Mouse (Mus musculus): ENCODE measurements at regions not wholly inside any gene's neighbourhood (a gene's known extent, or its start where the extent isn't known, plus 50 kb on each side); places are given as distances from the start of the nearest gene placed in this dataset.

DNA sequence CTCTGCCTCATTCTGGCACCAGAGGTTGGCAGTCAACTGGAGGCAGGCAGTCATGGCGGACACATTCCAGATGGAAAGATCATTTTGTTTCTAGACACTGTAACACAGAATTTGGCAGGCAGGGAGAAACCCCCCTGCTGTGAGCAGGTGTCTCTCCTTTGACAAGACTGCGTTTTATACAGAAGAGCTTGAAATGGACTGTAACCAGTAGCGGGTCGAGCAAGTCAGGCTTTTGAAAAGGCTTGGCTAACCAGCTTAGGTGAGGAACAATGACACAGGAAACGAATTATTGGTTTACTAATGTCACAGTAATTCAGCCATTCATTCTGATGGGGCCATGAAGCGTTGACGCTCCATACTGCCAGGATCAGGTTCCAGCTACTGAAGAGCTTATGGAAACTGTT, 275.3 kb upstream of the Slc24a5 start:
- peak; percentile 79 for DNase-seq

DNA sequence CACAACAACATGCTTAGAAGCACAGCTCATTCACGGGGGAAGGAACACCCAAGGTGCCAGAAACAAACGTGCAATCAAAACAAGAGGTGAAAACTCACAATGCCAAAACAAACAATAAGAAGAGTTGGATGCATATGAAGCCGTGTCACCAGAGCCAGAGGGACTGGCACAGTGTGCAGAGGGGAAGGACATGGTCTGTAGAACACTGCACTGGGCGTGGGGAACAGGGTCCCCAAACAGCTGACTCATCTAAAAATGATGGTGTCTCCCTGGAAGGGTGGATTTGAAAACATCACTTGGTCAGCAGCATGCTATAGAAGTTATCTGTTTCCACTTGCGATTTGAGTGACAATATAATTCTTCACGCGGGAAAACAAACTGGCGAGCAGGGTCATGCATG, 256.2 kb upstream of the Slc24a5 start:
- DNase-seq: no peak

DNA sequence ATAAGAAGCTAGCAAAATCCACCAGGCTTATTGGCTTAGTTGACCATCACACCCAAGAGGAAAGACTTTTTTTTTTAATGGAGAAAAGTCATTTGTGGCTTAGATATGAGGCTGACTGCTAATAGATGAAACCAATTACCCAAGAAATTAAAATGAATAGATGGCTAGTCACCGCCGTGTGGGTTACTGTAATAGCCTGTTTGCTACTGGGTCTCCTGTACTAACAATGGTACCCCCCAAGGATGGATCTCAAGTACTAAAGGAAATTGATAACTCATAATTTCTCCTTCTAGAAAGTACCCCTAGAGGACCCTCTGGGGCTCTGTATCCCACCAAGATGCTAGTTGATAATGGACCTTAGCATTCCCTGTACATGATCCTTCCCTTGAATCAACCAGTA, 251.1 kb upstream of the Slc24a5 start:
- no peak for DNase-seq

DNA sequence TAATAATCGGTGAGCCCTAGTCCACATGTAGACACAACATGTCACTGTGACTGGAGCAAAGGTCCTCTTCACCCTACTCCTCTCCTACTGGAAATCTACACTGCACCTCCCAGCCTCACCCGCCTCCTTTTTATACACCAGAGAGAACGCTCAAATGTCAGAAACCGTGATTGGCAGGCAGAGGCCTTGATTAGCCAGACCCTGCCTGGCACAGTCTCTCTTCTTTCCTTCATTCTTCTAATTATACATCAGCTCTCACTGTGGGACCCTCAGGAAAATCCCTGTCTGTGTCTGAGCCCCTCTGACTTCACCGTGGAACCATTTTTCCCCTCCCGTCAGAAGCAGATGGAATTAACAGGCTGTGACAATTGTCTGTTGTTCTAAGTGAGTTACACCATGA, 248.1 kb upstream of the Slc24a5 start:
- no peak for DNase-seq

DNA sequence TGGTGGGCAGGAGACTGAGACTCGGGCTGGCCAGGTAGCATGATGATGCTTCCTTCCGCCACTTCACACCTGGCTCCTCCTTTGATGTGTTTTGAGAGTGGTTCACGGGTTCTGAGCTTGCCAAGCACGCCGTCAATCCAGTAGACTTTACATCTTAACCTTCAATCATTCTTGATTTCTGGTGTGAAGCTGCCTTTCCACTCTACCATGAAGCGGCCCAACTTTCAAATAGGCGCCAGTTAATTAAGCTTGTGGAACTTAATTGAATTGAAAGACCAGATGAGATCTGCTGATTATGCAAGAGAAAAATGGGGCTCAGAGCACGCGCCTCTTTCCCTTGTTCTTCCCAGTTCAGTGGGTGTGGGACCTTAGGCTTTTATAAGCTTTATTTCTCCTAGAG, 247.1 kb upstream of the Slc24a5 start:
- no peak for DNase-seq

DNA sequence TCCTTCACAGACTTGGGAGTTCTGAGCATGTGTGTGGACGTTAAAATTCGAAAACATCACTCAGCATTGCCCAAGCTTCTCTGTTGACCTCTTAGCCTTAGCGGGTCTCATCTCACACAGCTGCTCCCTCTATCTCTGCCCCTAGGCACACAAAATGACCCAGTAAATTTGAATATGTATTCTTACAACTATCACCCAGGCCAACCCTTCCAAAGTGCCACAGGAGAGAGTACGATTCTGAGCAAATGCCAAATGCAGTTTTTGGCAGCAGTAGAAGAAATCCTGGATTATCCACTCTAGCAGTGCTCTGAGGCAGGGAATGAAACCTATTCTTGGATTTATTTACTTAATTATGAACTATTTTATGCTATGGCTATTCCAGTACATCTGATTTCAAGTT, 246.6 kb upstream of the Slc24a5 start:
- no peak for DNase-seq

DNA sequence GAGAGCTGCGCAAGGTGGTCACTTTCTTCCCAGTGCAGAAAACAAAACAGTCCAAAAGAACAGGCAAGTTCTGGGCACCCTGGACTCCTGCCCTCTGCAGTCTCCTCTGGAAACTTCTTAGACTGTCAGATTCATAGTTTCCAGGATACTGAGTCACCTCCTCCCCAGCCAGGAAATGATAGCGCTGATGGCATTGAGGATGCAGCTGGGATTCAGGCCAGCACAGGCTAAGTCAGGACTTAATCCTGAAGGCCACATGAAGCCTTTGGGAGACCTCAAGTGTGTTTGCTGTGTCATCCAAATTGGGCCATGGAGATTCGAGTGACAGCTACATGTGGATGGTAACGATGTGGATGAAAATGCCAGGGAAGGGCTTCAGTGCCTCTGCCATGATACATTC, 219.1 kb upstream of the Slc24a5 start:
- no peak for DNase-seq

DNA sequence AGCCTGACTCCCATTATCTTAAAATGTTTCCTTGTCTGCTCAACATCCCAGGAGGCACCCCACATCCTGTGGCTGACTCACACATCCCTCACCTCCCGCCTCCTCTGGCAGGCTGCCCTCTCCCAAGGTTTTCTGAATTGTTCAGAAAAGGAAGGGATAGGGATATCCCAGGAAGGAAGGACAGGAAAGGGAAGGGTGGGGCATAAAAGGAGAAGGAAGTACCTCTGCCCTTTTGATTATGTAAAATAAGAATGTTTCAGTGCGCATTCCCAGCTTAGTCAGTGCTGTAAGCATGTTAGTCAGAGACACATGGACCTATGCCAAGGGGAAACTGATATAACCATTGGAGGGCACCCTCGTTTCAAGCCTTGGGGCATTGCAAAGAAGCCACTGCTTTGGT, 209.4 kb upstream of the Slc24a5 start:
- peak in 1 of 2 experiments; percentile 7 for DNase-seq

DNA sequence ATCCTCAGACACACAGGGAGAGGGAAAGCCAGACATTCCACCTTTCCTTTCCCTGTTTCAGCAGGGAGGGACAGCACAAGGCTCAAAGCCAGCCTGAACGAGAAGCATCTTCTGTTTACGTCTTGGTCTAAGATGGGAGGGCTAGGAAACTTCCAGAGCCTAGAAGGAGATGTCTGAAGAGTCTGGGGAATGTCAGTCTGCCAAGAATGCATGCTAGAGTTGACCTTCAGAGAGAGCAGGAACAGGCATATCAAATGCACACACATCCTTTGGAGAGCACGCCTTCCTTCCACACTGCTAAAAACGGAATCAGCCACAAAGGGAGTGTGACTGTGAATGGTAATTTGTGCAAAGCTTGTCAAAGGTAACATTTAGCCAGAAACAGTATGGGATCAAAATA, 179.7 kb upstream of the Slc24a5 start:
- DNase-seq: no peak

DNA sequence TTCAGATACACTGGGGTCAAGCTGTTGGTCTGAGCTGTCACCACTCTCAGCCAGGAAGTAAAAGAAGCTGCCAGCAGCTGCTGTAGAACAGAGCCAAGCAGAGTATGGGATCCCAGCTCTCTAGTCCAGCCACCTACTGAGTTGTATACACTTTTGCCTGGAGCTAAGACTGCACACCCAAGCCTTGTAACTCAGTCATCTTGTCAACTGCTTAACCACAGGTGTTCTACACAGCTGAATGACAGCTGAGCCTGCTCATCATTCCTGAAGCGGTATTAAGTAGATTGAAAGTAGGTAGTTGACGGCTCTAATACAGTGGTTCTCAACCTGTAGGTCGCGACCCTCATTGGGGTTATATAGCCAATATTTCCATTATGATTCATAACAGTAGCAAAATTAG, 172.9 kb upstream of the Slc24a5 start:
- no peak for DNase-seq

DNA sequence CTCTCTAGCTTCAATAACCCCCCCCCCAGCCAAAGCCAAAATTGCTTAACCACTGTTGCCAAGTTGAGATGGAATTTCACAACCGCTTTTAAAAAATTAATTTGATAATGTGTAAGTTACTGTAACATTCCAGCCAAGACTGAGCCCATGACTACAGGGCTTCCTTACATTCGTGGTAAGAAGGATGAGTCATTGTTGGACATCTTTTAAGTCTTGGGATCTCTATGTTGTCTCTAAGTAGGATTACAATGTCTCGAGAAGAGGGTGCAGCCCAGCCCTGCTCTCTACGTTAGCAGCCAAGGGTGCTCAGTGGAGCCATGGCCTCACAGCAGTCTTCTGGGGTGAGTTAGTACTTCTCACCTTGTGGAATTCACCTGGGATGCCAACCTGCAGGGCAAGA, 164.4 kb upstream of the Slc24a5 start:
- no peak for DNase-seq

DNA sequence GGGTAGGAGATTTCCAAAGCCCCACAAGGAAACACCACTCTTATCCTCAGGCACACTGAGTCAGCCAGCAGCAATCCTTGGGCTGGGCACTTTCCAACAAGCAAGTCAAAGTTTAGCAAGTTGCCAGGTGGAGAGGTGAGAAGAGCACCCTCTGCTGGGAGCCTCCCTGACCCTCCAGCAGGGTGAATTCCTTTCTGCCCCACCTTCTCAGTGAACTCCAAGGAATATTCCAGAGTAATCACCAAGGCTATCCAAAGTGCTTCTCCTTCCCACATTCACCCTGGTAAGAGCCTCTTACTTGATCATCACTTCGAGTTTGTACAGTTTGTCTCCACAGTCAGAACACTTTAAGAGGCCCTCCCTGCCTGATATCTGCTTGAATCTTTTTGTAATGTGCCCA, 162.8 kb upstream of the Slc24a5 start:
- no peak for DNase-seq

DNA sequence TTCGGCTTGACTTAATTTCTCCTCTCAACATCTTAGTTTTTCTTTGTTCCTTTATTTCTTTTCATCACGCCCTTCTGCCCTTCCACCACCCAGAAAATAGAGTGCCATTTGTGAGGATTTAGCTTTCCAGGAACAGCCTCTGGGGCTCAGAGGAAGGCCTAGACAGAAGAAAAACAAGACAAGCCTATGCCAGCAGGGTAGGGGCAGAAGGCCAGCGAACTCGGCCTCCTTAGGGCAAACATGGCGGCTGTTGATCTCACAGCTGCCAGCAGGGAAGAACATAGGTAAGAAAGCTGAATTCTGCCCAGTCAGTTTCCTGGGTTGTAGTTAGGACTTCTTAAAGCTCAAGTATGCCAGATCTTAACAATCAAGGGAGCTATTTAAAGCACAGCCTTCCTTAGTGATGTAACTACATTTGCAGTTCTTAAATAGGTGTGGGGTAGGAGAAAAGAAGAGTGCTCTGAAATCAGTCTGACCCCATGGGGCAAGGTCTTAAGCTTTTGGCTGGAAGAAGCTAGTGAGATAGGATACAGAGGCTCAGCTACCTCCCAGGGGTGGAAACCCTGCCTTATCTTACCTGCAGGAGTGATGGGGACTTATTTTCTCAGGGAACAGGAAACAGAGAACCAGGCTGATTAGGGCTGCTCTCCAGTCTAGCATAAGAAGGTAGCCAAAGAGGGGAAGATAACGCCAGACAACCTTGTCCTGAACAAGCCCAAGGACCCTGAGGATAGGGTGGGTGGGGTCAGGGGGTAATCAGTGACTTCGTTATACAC, 148.8 kb upstream of the Slc24a5 start:
- no peak for DNase-seq

DNA sequence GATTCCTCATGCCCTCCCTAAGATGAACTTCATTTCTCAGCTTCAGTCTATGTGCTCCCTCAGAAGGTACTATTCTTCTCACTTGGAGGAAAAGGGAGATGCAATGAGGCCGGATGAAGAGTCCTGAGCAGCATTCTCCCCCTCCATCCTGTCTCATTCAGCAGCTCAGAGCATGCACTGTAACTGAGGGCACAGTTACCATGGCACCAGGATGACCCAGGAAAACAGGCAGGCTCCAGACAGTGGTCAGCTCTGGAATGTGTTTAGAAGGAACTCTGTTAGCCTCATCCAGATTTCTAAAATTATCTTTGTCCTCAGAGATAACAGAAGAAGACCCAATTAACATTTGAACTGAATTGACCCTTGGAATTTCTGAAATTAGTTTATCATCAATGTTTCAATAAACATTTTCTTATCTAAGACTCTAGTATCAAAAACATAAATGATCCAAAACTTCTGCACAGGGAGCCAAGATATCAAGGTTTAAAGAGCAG, 148.1 kb upstream of the Slc24a5 start:
- DNase-seq: no peak

DNA sequence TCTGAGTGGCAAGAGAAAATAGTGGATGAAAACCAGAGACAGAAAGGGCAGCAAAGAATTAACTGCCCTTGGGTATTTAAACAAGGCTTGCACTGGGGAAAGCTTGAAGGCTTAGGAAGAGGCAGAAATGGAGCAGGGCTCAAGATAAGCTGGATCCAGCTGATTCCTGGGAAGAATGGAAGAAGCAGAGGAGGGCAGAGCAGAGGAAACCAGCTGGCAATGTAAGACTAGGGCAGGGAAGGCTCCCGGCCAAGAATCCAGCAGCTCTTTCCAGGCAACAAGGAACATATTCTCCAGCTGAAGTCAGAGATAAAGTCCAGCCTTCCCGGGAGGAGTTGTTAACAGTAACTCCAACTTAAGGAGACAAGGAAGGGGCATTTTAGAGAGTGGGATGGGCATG, 147.7 kb upstream of the Slc24a5 start:
- no peak for DNase-seq

DNA sequence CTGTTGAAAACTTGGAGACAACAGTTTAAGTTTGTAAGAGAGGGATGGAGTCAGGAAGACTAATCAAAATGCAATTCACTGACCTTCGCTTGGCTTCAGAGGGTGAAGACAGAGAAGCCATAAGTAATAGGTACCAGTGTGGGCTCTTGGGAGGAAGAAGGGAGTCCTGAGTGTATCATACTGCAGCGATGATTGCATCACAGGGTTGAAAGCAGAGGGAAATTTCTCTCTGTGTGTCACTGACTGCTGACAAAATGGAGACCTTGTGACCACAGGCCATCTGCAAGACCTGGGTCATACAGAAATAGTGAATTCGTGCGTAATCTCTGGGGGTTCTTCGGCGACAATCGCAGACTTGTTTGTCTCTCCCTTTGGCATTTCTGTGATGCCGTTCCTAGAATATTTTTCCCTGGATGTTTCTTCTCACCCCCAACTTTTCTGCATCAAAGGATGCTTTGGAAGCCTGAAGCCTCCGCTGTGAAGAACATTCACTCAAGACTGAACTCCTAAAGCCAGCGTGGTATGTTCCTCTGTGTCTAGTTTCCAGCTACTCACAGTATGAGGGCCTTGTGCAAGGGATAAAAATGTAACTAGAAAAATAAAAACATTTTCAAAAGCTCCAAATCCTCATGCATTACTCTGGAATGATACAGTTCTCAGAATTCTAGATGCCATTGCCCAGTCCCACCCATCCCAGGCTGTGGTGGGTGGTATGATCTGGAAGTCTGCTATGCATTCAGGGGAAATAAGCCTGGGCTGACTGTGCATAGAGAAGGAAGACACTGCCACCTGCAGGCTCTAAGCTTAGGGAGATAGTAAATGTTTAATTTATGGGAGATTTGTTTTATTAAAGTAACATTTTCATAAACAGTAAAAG, 139.8 kb upstream of the Slc24a5 start:
- DNase-seq: peak; percentile 57 to 61

DNA sequence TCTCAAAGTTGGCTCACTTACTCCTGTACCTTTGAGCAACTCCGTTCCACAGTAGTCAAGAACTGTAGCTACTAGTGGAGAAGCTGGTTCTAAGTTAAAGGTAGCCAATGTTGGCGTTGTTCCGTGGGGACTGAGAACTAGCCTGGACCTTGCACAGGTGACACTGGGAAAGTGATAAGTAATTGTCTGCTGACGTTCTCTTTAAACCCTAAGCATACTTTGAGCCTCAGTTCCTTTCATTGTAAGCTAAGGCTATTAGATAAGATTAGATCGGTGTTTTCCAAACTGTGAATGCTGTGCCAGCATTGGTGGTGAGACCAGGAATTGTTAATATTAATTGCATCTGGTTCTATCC, 139.2 kb upstream of the Slc24a5 start:
- no peak for DNase-seq

DNA sequence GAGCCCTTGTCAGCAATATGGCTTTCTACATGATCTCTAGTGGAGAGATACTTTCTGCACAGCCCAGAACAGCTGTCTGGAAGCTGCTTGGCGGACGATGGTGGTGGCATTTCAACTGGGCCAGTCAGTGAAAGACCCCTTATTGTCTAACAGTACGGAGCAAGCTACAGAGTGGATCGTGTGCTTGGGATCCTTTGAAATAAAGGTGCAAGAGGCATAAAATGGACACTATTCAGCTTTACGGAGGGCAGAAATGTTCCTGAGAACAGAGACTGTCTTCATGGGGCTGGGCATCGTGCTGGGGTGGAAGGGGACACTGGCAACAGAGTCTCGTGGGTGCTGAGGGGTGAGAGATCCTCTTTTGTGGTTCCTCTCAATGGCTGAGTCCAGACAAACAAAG, 137.2 kb upstream of the Slc24a5 start:
- DNase-seq: no peak

DNA sequence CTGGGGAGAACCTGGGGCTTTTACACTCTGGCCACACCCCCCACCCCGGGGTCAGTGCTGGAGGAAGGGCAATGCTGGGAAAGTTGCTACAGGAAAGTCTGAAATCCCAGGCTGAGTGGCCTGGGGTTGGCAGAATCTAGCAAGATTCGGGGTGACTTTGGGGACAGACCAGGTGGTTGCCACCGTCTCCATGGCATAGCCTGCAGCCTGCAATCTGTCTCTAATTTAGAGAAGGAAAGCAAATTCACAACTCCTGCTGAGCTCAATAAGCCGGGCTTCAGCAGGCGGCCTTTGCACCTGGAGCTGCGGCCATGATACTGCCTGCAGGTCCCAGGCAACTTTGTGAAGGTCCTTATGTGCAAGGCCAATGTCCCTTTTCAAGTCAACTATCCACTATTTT, 135.4 kb upstream of the Slc24a5 start:
- peak; percentile 48 to 52 for DNase-seq

DNA sequence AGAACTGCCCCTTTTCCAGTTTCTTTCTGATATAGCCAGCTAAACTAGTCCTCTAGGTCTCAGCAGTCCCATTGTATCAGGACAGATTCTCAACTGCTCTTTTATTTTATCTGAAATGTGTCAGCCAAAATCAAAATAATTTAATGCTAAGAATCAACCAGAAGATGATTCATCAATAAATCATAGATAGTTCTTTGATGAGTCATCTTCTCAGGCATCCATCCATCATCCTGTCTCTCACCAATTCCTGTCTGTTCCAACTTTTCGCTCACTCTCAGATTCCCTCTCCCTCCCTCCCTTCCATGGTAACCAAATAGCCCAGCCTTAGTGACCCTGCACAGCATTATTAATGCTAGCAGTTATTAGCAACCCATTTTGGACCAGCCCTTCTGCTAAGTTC, 134.0 kb upstream of the Slc24a5 start:
- DNase-seq: no peak

DNA sequence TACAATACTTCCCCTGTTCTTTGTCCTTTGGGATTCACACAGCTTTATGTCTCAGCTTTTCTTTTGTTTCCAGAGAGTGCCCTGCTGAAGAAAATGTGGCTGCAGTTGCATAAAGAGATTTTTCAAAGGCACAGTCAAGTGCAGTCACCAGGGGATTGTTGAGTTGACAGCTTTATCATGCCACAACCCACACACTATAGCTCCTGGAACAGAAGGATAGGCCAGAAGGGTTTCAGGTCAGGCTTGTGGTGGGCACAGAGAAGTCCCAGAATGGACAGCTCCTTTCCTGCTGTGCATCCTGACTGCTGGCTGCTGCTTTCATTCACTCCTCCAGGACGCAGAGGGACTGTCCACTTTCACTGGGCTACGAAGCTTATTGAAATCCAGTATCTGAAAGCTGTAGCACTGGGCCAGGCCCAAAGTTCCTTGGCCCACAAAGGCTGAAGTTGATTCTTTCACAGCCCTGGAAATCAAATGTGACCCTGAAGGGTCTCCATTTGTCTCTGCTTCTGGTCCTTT, 119.6 kb upstream of the Slc24a5 start:
- no peak for DNase-seq

DNA sequence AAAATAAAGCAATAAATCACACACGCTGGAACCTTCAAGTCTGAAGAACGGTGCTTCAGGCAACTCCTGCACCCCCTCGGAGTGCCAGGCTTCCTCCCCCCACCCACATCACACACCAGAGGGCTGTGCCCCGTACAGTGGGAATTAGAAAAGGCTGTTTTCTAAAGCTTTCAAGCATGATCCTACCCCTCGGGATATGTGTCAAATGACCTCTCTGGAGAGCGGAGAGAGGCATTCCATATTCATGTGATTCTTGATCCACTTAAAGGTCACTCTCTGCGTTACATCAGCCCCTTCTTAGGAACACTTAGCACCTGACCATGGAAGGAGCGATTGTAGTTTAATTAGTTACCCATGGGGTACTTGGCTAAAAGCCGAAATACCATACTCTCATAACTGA, 119.1 kb upstream of the Slc24a5 start:
- no peak for DNase-seq

DNA sequence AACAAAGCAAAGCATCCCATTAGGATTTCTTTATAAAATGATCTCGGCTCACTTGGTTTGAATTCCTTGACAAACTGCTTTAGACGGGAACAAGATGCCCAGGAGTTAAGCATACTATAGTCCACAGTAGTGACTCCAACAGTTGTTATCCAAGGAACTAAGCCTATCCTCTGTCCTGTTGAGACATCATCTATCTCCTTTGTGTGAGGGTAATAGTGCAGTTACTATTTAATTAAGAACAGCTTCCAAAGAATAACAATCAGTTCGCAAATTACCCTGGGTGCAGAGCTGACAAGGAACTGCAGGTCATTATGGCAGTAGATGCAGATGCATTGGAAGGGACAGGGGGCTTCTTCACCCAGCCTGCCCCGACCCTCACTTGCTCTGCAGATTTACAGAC, 115.7 kb upstream of the Slc24a5 start:
- no peak for DNase-seq

DNA sequence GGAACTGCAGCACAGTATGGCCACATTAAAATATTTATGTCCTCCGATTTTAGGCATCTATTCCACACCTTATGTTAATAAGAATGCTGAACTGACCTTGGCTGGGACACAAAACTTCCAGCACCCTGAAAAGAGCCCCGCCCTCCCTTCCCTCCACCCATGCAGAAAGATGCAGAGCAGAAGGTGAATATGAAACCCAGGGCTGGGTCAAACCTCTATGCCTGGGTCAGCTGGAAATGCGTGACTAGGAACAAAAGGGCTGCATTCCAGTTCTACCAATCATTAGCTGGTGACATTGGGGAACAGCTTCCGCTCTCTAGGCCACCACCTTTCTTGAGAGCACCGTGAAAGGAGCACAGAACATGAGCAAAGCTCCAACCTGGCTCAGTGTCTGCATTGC, 114.9 kb upstream of the Slc24a5 start:
- DNase-seq: no peak
